Mouse (Mus musculus) neutrophil, adult 5-6 weeks (primary cell): ENCODE data around the gene Plekho1. TPM values are rescaled to one million over a fixed set of nuclear protein-coding genes. Genes with fewer than 3 reads are reported as not detected.

Source experiments
- ATAC-seq: fragments of 151-379, 151-347 bp; 2 replicates; pipeline ENCODE4 v1.8.0; 2017; ENCODE audit warnings: mild to moderate bottlenecking, moderate TSS enrichment; ENCODE audit not compliant: insufficient number of reproducible peaks, poor library complexity, low FRiP score, severe bottlenecking; ENCODE audit errors: extremely low read depth
- total RNA-seq: library from RNA; stranded (forward); fragments of 200-1000 nt; gene quantifications from 2 replicates; pipeline ENCODE4 v1.2.3, GENCODE M21; 2017

Plekho1 gene
- total RNA-seq = 153 and 166 TPM in 2 replicates

- peak; percentile 14; the same call in 1 of the 2 replicates for ATAC-seq
These were observed at the start of gene Plekho1 for GRCm38 (mm10) chr3:95995802-95996428. Gene Plekho1 (minus strand): TSS chr3:95996001.

DNA sequence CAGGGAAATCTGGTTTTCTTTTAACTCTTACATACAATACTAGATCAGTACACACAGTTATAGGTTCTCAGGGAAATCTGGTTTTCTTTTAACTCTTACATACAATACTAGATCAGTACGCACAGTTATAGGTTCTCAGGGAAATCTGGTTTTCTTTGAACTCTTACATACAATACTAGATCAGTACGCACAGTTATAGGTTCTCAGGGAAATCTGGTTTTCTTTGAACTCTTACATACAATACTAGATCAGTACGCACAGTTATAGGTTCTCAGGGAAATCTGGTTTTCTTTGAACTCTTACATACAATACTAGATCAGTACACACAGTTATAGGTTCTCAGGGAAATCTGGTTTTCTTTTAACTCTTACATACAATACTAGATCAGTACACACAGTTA is 48.8 kb upstream of the Plekho1 start:
- ATAC-seq = 0 out of 2 replicates have a peak, but pooled peaks have one; percentile 13

- no peak for ATAC-seq
These were observed 47.3 kb upstream of the Plekho1 start for GRCm38 (mm10) chr3:96043104-96043503.

- ATAC-seq = no peak
These were observed 45.3 kb upstream of the Plekho1 start for GRCm38 (mm10) chr3:96041079-96041478.

- no peak for ATAC-seq
These were observed 44.8 kb upstream of the Plekho1 start for GRCm38 (mm10) chr3:96040663-96041006.

DNA sequence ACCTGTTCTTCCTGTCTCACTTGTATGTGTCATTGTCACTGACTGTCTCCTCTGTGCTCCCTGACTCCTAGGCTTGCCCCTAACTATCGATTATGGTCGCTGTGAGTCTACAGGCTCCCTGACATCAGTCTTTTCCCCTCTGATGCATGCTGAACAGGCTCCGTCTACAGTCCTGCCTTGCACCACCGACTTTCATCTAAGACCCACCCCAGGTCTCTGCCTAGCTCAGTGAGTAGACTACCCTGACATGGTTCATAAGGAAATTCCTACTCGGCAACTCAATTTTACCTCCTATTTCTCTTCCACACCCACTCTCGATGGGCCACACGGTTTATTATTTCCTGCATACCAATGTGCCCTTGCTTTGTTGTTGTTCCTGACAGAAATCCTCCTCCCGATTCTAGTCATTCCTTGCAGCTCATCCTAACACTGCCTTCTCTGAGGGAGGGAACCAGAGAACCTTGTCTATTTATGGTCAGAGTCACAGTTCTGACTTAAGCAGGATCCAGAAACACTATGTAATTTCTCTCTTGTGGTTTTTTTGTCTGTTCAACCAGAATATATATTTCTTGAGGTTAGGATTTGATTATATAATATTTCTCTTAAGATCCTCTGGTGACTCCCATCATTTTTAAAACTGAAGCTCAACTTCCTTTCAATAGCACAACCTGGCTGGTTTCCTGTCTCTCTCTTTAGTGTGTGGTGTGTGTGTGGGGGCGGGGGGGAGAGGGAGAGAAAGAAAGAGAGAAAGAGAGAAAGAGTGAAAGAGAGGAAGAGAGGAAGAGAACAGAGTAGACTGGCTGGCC is 44.3 kb upstream of the Plekho1 start:
- ATAC-seq = no peak

- no peak for ATAC-seq
These were observed 43.0 kb upstream of the Plekho1 start for GRCm38 (mm10) chr3:96038851-96039250.

- ATAC-seq = no peak
These were observed 42.4 kb upstream of the Plekho1 start for GRCm38 (mm10) chr3:96038156-96038555.

DNA sequence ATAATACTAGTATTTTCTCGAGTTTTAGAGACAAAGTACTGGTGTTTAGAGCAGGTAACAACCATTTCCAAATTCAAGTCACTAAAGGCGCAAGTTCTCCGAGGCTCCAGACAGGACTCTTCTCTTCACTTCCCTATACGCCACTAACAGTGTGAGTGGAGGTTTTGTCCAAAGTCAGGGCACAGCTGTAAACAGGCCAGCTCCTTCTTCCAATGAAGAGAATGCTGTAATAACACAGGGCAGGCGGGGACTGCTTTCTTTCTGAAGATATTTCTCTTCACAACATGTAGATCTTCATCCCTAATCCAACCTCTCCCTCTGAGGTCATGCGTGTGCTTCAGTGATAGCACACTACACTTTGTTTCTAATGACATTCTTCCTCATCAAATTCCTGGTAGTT is 41.0 kb upstream of the Plekho1 start:
- ATAC-seq = no peak

DNA sequence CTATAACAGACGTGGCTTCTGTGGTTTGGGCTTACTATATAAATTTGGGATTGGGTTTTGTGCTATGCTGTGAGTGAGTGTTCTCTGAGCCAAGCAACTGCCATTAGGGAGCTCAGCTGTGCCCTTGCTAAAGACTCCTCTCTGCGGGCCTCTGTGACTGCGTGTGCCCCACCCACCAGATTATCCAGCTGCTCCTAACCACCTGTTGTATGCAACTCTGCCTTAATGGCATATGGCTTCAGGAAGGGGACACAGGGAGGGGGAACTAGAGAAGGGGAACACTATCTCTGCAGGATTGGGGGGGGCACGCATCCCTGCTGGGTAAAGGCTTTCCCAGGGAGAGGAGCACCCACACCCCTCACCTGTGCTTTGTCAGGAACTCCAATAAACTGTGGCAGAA is 37.2 kb upstream of the Plekho1 start:
- ATAC-seq = no peak

DNA sequence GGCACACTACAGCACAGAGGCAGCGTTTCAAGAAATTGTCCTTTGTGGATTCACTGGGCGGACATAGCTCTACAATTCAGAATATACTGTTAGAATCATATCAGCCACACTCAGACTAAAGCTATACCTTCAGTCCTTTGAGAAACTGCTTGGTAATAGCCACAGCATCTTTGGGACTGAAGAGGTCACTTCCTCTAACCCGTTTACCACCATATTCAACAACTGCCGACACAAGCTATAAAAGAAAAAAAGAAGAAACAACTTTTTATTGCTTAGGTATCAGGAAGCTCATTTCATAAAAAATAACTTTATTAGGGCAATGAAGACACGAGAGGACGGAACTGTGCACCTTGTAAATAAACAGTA is 36.8 kb upstream of the Plekho1 start:
- ATAC-seq = no peak; the same call in 1 of the 2 replicates

DNA sequence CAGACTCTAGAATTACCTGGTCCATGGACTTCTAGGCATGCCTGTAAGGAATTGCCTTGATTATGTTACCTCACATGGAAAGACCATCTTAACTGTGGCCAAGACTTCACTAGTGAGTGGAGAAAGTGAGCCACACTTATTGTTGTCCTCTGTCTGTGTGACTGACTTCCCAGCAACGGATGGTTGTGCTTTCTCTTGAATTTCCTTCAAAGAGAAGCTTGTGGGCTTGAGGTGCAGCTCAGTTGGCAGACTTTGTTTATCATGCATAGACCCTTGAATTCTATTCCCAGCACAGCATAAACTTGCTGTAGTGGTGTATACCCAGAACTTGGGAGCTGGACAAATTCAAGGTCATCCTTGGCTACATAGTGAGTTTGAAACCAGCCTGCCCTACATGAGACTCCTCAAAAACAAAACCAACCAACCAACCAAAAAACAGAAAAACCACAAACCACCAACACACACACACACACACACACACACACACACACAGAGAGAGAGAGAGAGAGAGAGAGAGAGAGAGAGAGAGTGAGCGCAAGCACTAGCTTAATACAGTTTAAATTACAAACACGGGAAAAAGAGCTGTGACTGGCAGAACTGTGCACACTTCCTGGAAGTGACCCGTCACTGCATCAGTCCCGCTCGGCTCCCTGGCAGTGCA is 36.3 kb upstream of the Plekho1 start:
- ATAC-seq = peak; percentile 63; the same call in 1 of the 2 replicates

DNA sequence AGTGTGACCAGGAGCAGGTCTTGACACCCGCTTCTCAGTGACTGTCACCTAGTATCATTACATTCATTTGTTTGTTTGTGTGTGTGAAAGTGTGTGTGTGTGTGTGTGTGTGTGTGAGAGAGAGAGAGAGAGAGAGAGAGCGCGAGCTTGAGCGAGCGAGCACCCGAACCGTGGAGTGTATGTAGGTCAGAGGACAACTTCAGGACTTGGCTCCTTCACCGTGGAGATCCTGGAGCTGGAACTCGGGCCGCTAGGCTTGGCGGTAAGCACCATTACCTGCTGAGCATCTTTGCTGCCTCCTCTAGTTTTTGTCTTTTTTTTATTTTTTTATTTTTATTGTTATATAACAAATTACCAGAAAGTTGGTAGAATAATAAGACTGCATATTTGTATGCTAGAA is 34.0 kb upstream of the Plekho1 start:
- no peak for ATAC-seq

- no peak for ATAC-seq
These were observed 33.5 kb upstream of the Plekho1 start for GRCm38 (mm10) chr3:96029336-96029735.

DNA sequence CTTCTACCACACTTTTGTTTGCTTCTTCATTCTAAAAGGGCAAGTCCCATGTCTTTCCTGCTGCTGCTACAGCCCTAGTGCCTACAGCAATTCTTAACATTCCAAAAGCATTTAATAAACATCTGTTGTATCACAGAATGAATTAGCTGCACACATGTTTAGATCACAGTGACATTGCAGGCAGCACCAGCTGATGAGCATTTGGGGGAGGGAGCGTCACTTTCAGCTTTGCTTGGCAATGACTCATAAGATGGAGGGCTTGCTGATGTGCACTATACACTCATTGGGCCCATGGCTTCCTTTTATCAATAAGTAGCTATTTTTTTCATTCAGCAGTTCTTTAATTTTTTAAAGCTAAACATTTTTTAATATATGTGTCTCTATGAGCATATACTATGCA is 32.1 kb upstream of the Plekho1 start:
- ATAC-seq = no peak

DNA sequence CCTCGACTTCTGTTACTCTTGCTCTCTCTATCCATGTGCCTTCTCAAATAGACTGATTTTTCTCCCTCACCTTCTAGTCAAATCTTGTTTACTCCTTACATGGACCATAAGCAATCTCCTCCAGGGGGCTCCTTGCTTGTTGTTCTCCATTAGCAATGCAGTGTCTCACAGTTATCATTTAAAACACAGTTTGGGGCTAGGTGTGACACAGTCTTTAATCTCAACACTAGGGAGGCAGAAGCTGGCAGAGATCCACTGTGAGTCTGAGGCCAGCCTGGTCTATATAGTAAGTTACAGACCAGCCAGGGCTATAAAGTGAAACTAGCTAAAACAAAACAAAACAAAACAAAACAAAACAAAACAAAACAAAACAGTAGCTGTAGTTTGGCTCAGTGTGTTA is 31.3 kb upstream of the Plekho1 start:
- no peak for ATAC-seq

DNA sequence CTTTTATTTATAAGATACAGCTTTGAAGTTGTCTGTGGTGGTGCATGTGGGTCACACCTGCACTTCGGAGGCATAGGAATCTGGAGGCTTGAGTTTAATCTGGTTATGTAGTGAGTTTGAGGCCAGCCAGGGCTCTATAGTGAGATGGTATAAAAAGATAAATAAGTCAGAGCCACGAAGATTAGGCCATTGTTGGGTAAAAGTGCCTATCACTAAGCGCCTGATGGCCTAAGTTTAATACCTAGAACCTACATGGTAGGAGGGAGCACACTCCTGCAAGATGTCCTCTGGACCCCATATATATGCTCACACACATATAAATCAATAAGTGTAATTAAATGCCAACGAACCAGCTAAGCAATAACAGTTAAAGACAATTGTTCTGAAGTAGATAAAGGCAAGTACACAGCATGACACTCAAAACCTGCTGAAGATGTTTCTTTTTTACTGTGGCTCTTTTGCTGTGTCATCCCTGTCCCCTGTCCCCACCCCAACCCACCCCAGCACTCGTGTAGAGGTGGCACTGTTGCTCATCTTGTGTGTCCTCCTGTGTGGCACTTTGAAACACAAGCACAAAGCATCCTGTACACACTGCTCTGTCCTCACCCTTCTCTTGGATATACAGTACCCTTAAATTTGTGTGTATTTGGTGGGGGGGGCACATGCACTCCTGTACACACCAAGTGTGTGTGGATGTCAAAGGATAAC is 25.8 kb upstream of the Plekho1 start:
- no peak for ATAC-seq

DNA sequence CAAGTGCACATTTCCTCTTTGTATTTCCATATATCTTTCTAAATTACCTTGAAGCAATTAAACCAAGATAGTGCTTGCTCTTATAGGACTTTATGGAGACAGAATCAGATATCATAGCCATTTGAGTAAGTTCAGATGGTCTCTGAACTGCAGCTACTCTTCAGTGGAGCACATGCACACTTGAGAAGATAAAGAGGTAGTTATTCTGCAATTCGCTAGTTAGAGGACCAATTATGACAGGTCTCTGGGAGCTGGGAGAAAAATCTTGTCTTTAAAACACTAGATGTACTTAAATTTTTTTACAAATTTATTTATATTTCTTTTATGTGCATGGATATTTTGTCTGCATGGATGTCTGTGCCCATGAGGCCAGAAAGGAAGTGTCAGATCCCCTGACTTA is 24.9 kb upstream of the Plekho1 start:
- no peak for ATAC-seq

DNA sequence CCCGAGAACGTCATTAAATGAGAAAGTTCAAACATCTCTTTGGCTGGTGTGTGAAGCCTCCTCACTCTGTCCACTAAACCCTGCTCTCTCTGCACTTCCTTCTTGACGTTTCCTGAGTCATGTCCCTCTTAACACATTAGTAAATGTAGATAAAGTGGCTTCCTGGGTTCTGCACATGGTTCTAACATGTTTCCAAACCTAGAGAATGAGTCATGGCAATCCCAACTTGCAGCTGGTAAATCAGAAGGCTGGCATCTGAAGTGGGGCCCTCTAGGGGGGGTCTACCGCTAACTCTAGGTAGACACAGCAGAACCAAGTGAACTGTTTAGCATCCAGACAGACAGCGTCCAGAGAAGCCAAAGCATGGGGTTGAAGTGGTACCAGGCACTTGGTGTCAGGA is 21.7 kb upstream of the Plekho1 start:
- no peak for ATAC-seq
